Mouse (Mus musculus) c-Kit-positive CD71-positive TER-119-positive erythroid progenitor cells, embryonic 14.5 days (primary cell): ENCODE measurements around the gene Mapk11.

ENCODE experiments used
- DNase-seq: peaks from one replicate; pipeline ENCODE4 v3.0.0-alpha.2; 2013; ENCODE audit warnings: low spot score

Gene Mapk11

GRCm38 (mm10) chr15:89149271-89150040, at the start of gene Mapk11:
Gene Mapk11, minus strand, starts transcription at chr15:89149628.
- no peak for DNase-seq

GRCm38 (mm10) chr15:89197056-89197455, 47.6 kb upstream of the Mapk11 start:
- no peak for DNase-seq

- peak; percentile 96 for DNase-seq
These were observed 46.9 kb upstream of the Mapk11 start, which contains the start of gene Dennd6b for GRCm38 (mm10) chr15:89196313-89196706. Gene Dennd6b, minus strand, starts transcription at chr15:89196496.

DNA sequence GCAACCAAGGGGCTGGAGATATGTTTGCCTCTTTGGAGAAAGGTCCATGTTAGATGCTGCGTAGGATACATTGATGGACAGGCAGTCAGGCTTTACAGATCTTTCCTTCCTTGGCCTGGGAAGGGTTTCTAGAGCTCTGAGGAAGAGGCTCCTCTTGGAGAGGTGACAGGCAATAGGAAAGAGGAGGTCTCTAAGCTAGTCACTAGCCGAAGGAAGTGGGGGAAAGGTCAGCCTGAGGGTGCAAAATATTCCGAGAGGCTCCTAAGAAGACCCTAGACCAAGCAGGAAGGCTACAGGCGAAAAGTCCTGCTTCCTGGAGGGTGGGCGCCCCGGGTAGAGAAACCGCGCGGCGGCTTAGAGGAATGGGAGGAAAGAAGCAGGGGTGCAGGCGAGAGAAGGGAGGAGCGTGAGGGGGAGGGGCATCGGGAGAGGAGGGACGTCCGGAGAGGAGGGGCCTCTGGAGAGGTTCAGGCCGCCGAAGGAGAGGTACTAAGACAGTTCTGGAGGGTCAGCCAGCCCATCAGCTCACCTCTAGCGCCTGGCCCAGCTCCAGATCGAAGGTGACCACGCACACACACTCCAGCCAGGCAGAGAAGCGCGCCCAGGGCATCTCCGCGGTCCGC, 46.4 kb upstream of the Mapk11 start:
- DNase-seq = peak; percentile 85

GRCm38 (mm10) chr15:89195261-89195681, 45.8 kb upstream of the Mapk11 start:
- DNase-seq = no peak

GRCm38 (mm10) chr15:89184937-89185227, 35.5 kb upstream of the Mapk11 start:
- DNase-seq = no peak

DNA sequence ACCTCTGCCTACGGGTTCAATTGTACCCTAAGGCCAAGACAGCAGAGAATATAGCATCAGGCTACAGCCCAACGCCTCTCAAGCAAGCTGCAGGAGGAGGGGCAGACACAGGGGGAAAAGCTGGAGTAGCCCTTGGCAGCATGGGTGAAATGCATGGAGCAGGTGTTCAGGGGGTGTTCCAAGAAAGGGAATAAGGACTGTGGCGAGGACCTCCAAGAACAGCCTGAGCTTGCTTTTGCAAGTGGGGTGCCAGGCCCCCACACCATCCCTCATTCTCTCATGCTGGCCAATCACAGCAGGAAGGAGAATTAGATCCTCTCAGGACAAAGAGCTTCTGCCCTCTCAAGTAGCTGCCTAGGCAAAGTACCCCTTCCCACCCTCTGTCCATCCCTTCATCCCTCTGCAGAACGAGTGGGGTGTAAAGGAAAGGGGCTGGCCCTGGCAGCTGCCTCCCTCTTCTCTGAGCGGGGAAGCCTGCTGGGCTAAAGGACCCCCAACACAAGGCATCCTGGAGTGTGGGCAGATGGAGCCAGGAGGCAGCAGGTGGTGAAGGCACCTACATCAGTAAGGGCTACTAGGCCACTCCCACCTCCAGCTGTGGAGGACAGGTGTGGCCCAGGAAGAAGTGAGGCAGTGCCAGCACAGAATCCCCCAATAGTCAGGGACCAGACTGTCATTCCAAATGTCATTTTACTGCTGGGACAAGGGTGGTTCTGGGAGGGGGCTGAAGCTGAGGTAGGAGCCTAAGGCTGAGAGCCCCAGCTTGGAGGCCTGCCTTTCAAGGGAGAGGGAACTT, 34.9 kb upstream of the Mapk11 start:
- DNase-seq = no peak

- DNase-seq = no peak
These were observed 33.4 kb upstream of the Mapk11 start for GRCm38 (mm10) chr15:89182842-89183241.

GRCm38 (mm10) chr15:89182328-89182741, 32.9 kb upstream of the Mapk11 start:
- DNase-seq = no peak

- DNase-seq = no peak
These were observed 32.3 kb upstream of the Mapk11 start for GRCm38 (mm10) chr15:89181561-89182270.

DNA sequence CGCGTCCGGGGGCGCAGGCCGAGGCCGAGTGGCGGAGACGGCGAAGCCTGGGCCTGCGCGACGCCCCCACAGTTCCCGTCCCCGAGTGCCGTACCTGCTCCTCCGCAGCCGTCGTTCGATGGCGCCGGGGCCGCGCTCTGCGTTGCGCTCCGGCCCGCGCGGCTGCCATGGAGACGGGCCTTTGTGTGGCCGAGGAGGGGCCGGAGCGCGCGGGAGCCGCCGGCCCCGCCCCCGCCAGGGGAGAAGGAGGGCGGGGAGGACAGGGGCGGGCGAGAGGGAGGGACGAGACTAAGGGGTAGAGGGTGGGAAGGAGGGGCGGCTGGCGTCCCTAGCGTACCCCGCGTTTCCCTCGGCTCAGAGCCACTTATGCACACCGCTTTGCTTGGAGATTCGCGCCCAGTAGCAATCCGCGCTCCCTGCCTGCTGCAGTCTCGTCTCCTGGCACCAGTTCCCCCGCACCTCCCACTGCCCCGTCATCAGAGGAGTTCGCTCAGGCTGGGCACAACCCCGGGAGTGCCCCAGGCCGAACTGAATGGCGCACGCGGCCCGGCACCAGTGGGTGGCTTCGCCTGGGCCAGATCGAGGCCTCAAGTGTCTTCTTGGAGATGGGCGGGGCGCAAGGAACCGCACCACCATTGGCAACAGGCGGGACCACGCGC, 31.3 kb upstream of the Mapk11 start, which contains the start of gene Plxnb2:
Gene Plxnb2, minus strand, starts transcription at position 218 of the 659 bp plus-strand sequence.
- DNase-seq = no peak

GRCm38 (mm10) chr15:89180081-89180541, 30.7 kb upstream of the Mapk11 start:
- DNase-seq = no peak

DNA sequence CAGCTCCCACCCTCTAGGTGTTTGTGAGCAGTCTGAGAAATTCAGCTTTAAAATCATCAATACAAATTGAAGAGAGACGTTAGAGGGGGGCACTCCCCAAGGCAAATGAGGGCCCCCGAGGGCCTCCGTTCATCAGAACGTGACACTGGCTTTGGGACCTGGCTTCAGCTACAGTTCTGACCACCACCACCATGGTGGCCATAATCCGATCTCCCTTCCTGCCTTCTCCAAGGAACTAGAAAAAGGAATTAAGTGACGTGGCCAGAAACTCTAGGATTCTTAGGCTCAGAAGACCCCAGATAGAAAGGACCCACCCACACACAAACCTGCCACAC, 30.2 kb upstream of the Mapk11 start:
- no peak for DNase-seq

DNA sequence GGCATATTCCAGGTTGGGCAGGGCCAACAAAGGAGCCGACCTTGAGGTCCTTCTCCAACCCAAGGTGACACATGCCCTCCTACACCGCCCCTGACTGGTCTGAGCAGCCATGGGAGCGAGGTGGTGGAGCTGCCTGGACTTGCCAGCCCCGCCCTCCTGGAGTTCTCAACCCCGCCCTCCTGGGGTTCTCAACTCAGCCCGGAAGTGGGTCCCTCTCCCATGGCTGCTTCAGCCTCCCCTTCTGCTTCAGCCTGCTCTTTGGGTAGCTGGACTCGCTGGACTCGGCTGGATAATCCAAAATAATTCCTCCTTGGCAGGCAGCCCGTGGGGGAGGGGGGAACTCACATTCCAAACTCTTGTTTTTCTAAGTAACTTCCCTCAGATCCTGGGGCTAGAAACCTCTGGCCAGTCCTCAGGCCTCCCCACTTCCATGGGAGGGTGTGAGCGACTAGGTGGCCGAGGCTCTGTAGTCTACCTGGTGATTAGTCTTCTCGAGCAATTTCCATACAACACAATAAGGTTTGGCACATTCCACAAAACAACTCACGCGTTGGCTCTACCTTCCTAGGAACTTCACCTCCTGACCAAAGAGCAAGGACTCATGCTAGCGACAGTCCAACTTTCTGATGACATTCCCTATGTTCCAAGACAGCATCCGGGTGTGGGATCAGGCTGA, 29.7 kb upstream of the Mapk11 start:
- DNase-seq = no peak

- no peak for DNase-seq
These were observed 28.9 kb upstream of the Mapk11 start for GRCm38 (mm10) chr15:89178260-89178860.

DNA sequence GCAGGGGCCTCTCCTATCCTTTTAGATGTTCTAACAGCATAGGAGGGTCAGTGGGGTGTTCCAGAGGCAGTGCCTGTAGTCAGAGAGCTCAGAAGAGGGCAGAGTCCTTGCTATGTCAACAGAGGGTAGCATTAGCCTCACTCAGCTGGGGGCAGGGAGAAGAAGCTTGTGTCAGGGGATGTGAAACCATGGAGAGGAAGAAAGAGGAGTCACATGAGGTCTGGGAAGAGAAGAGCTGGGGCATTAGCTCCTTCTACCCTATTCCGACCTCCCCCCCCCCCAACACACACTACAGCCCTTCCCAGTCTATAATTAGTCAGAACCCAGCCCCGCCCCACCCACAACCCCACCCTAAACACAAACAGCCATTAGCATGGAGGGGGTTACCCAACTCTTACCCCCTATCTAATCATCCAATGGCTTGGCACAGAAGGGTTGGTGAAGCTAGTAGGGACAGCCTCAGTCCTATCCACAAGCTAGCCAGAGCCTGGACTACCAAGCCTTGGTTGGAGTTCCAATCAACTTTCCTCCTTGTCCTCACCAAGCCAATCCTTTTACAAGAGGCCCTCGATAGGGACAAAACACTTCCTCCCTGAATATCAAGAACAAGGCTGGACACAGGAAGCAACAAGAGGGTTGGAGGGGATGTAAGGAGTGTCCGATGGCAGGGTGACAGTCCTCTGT, 28.3 kb upstream of the Mapk11 start:
- no peak for DNase-seq

GRCm38 (mm10) chr15:89177121-89177520, 27.7 kb upstream of the Mapk11 start:
- no peak for DNase-seq

GRCm38 (mm10) chr15:89175411-89176155, 26.2 kb upstream of the Mapk11 start:
- DNase-seq = no peak

- no peak for DNase-seq
These were observed 25.5 kb upstream of the Mapk11 start for GRCm38 (mm10) chr15:89174889-89175339.
